Mouse (Mus musculus): ENCODE measurements at regions not wholly inside any gene's neighbourhood (a gene's known extent, or its start where the extent isn't known, plus 50 kb on each side); places are given as distances from the start of the nearest gene placed in this dataset.

- Histone ChIP-seq H3K4me3 (no peak overlapping the region), H3K27ac (no peak overlapping the region)
- TF ChIP-seq CTCF (conservative IDR thresholded peaks at IDR 0.05): no peak
- DNase-seq (ENCODE audit: low spot score in 2 of 2): no peak
Measured at GRCm38 (mm10) chr16:30205816-30206356, 61.4 kb downstream of the Cpn2 start.
